Mouse (Mus musculus): ENCODE data around the gene Serpina12. TPM values are rescaled to one million over a fixed set of nuclear protein-coding genes. Genes with fewer than 3 reads are reported as not detected.

Gene Serpina12
- 3.1 TPM in 1 of 2 replicates, not detected in the other for polyA plus RNA-seq (2015; fragmentation: Nextera tagmentation; extraction: Ambion mirVana)

GRCm38 (mm10) chr12:104044343-104044742, at the start of gene Serpina12:
Gene Serpina12, minus strand, starts transcription at chr12:104044443.

GRCm38 (mm10) chr12:104013620-104014019, 30.6 kb downstream of the Serpina12 start, which contains the start of gene Serpina9:
Gene Serpina9, minus strand, starts transcription at chr12:104013755.

GRCm38 (mm10) chr12:103989857-103990256, 54.4 kb downstream of the Serpina12 start, which contains the start of gene Serpina11:
Gene Serpina11, minus strand, starts transcription at chr12:103989957.

Other genes with a start within 250 kb of the Serpina12 start
- gene Serpina1b, start 214.1 kb downstream of the Serpina12 start, polyA plus RNA-seq (2015; fragmentation: Nextera tagmentation; extraction: Ambion mirVana): 1.0 and 1.7 TPM in 2 replicates
- 1.1 and 1.4 TPM in 2 replicates for gene Serpina1a, start 180.9 kb downstream of the Serpina12 start, polyA plus RNA-seq (2015; fragmentation: Nextera tagmentation; extraction: Ambion mirVana)
- 0.37 and 0.99 TPM in 2 replicates for gene Serpina1c, start 139.6 kb downstream of the Serpina12 start, polyA plus RNA-seq (2015; fragmentation: Nextera tagmentation; extraction: Ambion mirVana)
- 1.6 and 2.1 TPM in 2 replicates for gene Serpina1e, start 85.5 kb downstream of the Serpina12 start, polyA plus RNA-seq (2015; fragmentation: Nextera tagmentation; extraction: Ambion mirVana)
- 0.09 TPM in 1 of 2 replicates, not detected in the other for gene Serpina11, start 54.5 kb downstream of the Serpina12 start, polyA plus RNA-seq (2015; fragmentation: Nextera tagmentation; extraction: Ambion mirVana)
- 0.60 TPM in 1 of 2 replicates, not detected in the other for gene Serpina9, start 30.7 kb downstream of the Serpina12 start, polyA plus RNA-seq (2015; fragmentation: Nextera tagmentation; extraction: Ambion mirVana)
- gene Serpina5, start 56.7 kb upstream of the Serpina12 start, polyA plus RNA-seq (2015; fragmentation: Nextera tagmentation; extraction: Ambion mirVana): not detected in 2 replicates
- gene Serpina3a, start 68.3 kb upstream of the Serpina12 start, polyA plus RNA-seq (2015; fragmentation: Nextera tagmentation; extraction: Ambion mirVana): not detected in 2 replicates
- 0.06 TPM in 1 of 2 replicates, not detected in the other for gene Serpina3b, start 83.6 kb upstream of the Serpina12 start, polyA plus RNA-seq (2015; fragmentation: Nextera tagmentation; extraction: Ambion mirVana)
- gene Serpina3c, start 109.4 kb upstream of the Serpina12 start, polyA plus RNA-seq (2015; fragmentation: Nextera tagmentation; extraction: Ambion mirVana): 0.88 and 10.0 TPM in 2 replicates
- gene Serpina3f, start 170.1 kb upstream of the Serpina12 start, polyA plus RNA-seq (2015; fragmentation: Nextera tagmentation; extraction: Ambion mirVana): 0.10 and 0.26 TPM in 2 replicates
- gene Serpina3g, start 191.8 kb upstream of the Serpina12 start, polyA plus RNA-seq (2015; fragmentation: Nextera tagmentation; extraction: Ambion mirVana): 2.3 and 3.4 TPM in 2 replicates
- 0.07 and 0.14 TPM in 2 replicates for gene Serpina3i, start 218.7 kb upstream of the Serpina12 start, polyA plus RNA-seq (2015; fragmentation: Nextera tagmentation; extraction: Ambion mirVana)